Mouse (Mus musculus): ENCODE measurements around the gene Ctnna3. TPM values are rescaled to one million over a fixed set of nuclear protein-coding genes. Genes with fewer than 3 reads are reported as not detected.

Ctnna3 gene
- polyA plus RNA-seq, 1 experiment from 2014 or later: not detected

GRCm38 (mm10) chr10:64836315-64836714, 1406.4 kb downstream of the Ctnna3 start:
- Histone ChIP-seq H3K27me3 (ENCODE audit: control insufficient read depth, insufficient read depth, low read length) (no peaks in the 10 kb centered on the region), H3K9me3 (ENCODE audit: control insufficient read depth, low read length) (no peaks in the 10 kb centered on the region), H3K9ac (ENCODE audit: low read length) (no peak overlapping the region), H3K4me2 (ENCODE audit: low read depth, low read length, severe bottlenecking) (no peak overlapping the region), H3K4me3 (ENCODE audit: low read depth, low read length) (no peak overlapping the region), H3K4me1 (replicated peaks; ENCODE audit: control insufficient read depth, insufficient read depth, low read length) (no peaks in the 10 kb centered on the region), H3K27ac (ENCODE audit: low read depth, low read length) (no peak overlapping the region), H3K36me3 (ENCODE audit: control insufficient read depth, insufficient read depth, low read length) (no peaks in the 10 kb centered on the region)
- WGBS: 100% methylated on average over 1 of the region's 1 CpGs
- no peak for DNase-seq (ENCODE audit: low spot score)
- no peak for ATAC-seq (replicated peaks; ENCODE audit: low FRiP score)

- peak; percentile 50 for DNase-seq (ENCODE audit: low spot score)
- Histone ChIP-seq H3K4me2 (ENCODE audit: low read depth, low read length, severe bottlenecking) (no peak overlapping the region), H3K4me1 (replicated peaks; ENCODE audit: control insufficient read depth, insufficient read depth, low read length) (no peaks in the 10 kb centered on the region), H3K9ac (ENCODE audit: low read length) (no peak overlapping the region), H3K9me3 (ENCODE audit: control insufficient read depth, low read length) (no peaks in the 10 kb centered on the region), H3K27ac (ENCODE audit: low read depth, low read length) (no peak overlapping the region), H3K36me3 (ENCODE audit: control insufficient read depth, insufficient read depth, low read length) (no peaks in the 10 kb centered on the region), H3K27me3 (ENCODE audit: control insufficient read depth, insufficient read depth, low read length) (no peaks in the 10 kb centered on the region), H3K4me3 (ENCODE audit: low read depth, low read length) (no peak overlapping the region)
- 75% methylated on average over 2 of the region's 2 CpGs for WGBS
- no peak for ATAC-seq (replicated peaks; ENCODE audit: low FRiP score)
Measured at GRCm38 (mm10) chr10:64861439-64861838, 1431.5 kb downstream of the Ctnna3 start.

GRCm38 (mm10) chr10:64870888-64871287, 1441.0 kb downstream of the Ctnna3 start:
- H3K4me1 ChIP-seq (replicated peaks; ENCODE audit: control insufficient read depth, insufficient read depth, low read length): no peaks in the 10 kb centered on the region
- H3K27ac ChIP-seq (ENCODE audit: low read depth, low read length): no peak overlapping the region
- WGBS: 83% methylated on average over 3 of the region's 3 CpGs
- H3K4me2 ChIP-seq (ENCODE audit: low read depth, low read length, severe bottlenecking): no peak overlapping the region
- H3K9me3 ChIP-seq (ENCODE audit: control insufficient read depth, low read length): no peaks in the 10 kb centered on the region
- H3K9ac ChIP-seq (ENCODE audit: low read length): no peak overlapping the region
- DNase-seq (ENCODE audit: low spot score) (no peak), ATAC-seq (replicated peaks; ENCODE audit: low FRiP score) (no peak)
- no peak overlapping the region for H3K4me3 ChIP-seq (ENCODE audit: low read depth, low read length)
- no peaks in the 10 kb centered on the region for H3K36me3 ChIP-seq (ENCODE audit: control insufficient read depth, insufficient read depth, low read length)
- H3K27me3 ChIP-seq (ENCODE audit: control insufficient read depth, insufficient read depth, low read length): no peaks in the 10 kb centered on the region

GRCm38 (mm10) chr10:64876506-64876905, 1446.6 kb downstream of the Ctnna3 start:
- Histone ChIP-seq H3K27me3 (ENCODE audit: control insufficient read depth, insufficient read depth, low read length) (no peaks in the 10 kb centered on the region), H3K36me3 (ENCODE audit: control insufficient read depth, insufficient read depth, low read length) (no peaks in the 10 kb centered on the region), H3K27ac (ENCODE audit: low read depth, low read length) (no peak overlapping the region), H3K9me3 (ENCODE audit: control insufficient read depth, low read length) (no peaks in the 10 kb centered on the region), H3K9ac (ENCODE audit: low read length) (no peak overlapping the region), H3K4me2 (ENCODE audit: low read depth, low read length, severe bottlenecking) (no peak overlapping the region), H3K4me3 (ENCODE audit: low read depth, low read length) (no peak overlapping the region), H3K4me1 (replicated peaks; ENCODE audit: control insufficient read depth, insufficient read depth, low read length) (no peaks in the 10 kb centered on the region)
- ATAC-seq (replicated peaks; ENCODE audit: low FRiP score): no peak
- DNase-seq (ENCODE audit: low spot score): no peak
- 71% methylated on average over 2 of the region's 2 CpGs for WGBS

- Histone ChIP-seq H3K9me3 (ENCODE audit: control insufficient read depth, low read length) (no peaks in the 10 kb centered on the region), H3K4me1 (replicated peaks; ENCODE audit: control insufficient read depth, insufficient read depth, low read length) (no peaks in the 10 kb centered on the region), H3K36me3 (ENCODE audit: control insufficient read depth, insufficient read depth, low read length) (no peaks in the 10 kb centered on the region), H3K27ac (ENCODE audit: low read depth, low read length) (no peak overlapping the region), H3K4me3 (ENCODE audit: low read depth, low read length) (no peak overlapping the region), H3K27me3 (ENCODE audit: control insufficient read depth, insufficient read depth, low read length) (no peaks in the 10 kb centered on the region), H3K4me2 (ENCODE audit: low read depth, low read length, severe bottlenecking) (no peak overlapping the region), H3K9ac (ENCODE audit: low read length) (no peak overlapping the region)
- WGBS: 67% methylated on average over 3 of the region's 3 CpGs
- ATAC-seq (replicated peaks; ENCODE audit: low FRiP score) (peak; percentile 39; the same call in 1 of the 2 replicates), DNase-seq (ENCODE audit: low spot score) (no peak)
Measured at GRCm38 (mm10) chr10:64879860-64880259, 1450.0 kb downstream of the Ctnna3 start.

- DNase-seq (ENCODE audit: low spot score) (no peak), ATAC-seq (replicated peaks; ENCODE audit: low FRiP score) (no peak)
- Histone ChIP-seq H3K27ac (ENCODE audit: low read depth, low read length) (no peak overlapping the region), H3K4me1 (replicated peaks; ENCODE audit: control insufficient read depth, insufficient read depth, low read length) (no peaks in the 10 kb centered on the region), H3K4me2 (ENCODE audit: low read depth, low read length, severe bottlenecking) (no peak overlapping the region), H3K4me3 (ENCODE audit: low read depth, low read length) (no peak overlapping the region), H3K9ac (ENCODE audit: low read length) (no peak overlapping the region), H3K9me3 (ENCODE audit: control insufficient read depth, low read length) (no peaks in the 10 kb centered on the region), H3K36me3 (ENCODE audit: control insufficient read depth, insufficient read depth, low read length) (no peaks in the 10 kb centered on the region), H3K27me3 (ENCODE audit: control insufficient read depth, insufficient read depth, low read length) (no peaks in the 10 kb centered on the region)
- 92% methylated on average over 9 of the region's 9 CpGs for WGBS
Measured at GRCm38 (mm10) chr10:64886946-64887345, 1457.0 kb downstream of the Ctnna3 start.

- ATAC-seq (replicated peaks; ENCODE audit: low FRiP score): peak; percentile 73
Measured at GRCm38 (mm10) chr10:64892458-64892857, 1462.6 kb downstream of the Ctnna3 start.

GRCm38 (mm10) chr10:64898739-64899138, 1468.8 kb downstream of the Ctnna3 start:
- no peak for DNase-seq (ENCODE audit: low spot score)
- WGBS: 93% methylated on average over 1 of the region's 1 CpGs
- no peak overlapping the region for H3K27ac ChIP-seq (ENCODE audit: low read depth, low read length)

More at GRCm38 (mm10) chr10:64892458-64892857, 1462.6 kb downstream of the Ctnna3 start:
- Histone ChIP-seq H3K9me3 (ENCODE audit: control insufficient read depth, low read length) (no peaks in the 10 kb centered on the region), H3K36me3 (ENCODE audit: control insufficient read depth, insufficient read depth, low read length) (no peaks in the 10 kb centered on the region), H3K4me1 (replicated peaks; ENCODE audit: control insufficient read depth, insufficient read depth, low read length) (no peaks in the 10 kb centered on the region), H3K27ac (ENCODE audit: low read depth, low read length) (no peak overlapping the region), H3K4me3 (ENCODE audit: low read depth, low read length) (no peak overlapping the region), H3K4me2 (ENCODE audit: low read depth, low read length, severe bottlenecking) (no peak overlapping the region), H3K9ac (ENCODE audit: low read length) (no peak overlapping the region), H3K27me3 (ENCODE audit: control insufficient read depth, insufficient read depth, low read length) (no peaks in the 10 kb centered on the region)
- no peak for DNase-seq (ENCODE audit: low spot score)

GRCm38 (mm10) chr10:64901726-64902125, 1471.8 kb downstream of the Ctnna3 start:
- DNase-seq (ENCODE audit: low spot score) (no peak), ATAC-seq (replicated peaks; ENCODE audit: low FRiP score) (no peak)
- WGBS: 78% methylated on average over 3 of the region's 3 CpGs
- Histone ChIP-seq H3K36me3 (ENCODE audit: control insufficient read depth, insufficient read depth, low read length) (no peaks in the 10 kb centered on the region), H3K27me3 (ENCODE audit: control insufficient read depth, insufficient read depth, low read length) (no peaks in the 10 kb centered on the region), H3K9me3 (ENCODE audit: control insufficient read depth, low read length) (no peaks in the 10 kb centered on the region), H3K4me2 (ENCODE audit: low read depth, low read length, severe bottlenecking) (no peak overlapping the region), H3K27ac (ENCODE audit: low read depth, low read length) (no peak overlapping the region), H3K4me1 (replicated peaks; ENCODE audit: control insufficient read depth, insufficient read depth, low read length) (no peaks in the 10 kb centered on the region), H3K9ac (ENCODE audit: low read length) (no peak overlapping the region), H3K4me3 (ENCODE audit: low read depth, low read length) (no peak overlapping the region)

More at GRCm38 (mm10) chr10:64898739-64899138, 1468.8 kb downstream of the Ctnna3 start:
- no peak for ATAC-seq (replicated peaks; ENCODE audit: low FRiP score)
- Histone ChIP-seq H3K9me3 (ENCODE audit: control insufficient read depth, low read length) (no peaks in the 10 kb centered on the region), H3K27me3 (ENCODE audit: control insufficient read depth, insufficient read depth, low read length) (no peaks in the 10 kb centered on the region), H3K4me3 (ENCODE audit: low read depth, low read length) (no peak overlapping the region), H3K4me2 (ENCODE audit: low read depth, low read length, severe bottlenecking) (no peak overlapping the region), H3K36me3 (ENCODE audit: control insufficient read depth, insufficient read depth, low read length) (no peaks in the 10 kb centered on the region), H3K9ac (ENCODE audit: low read length) (no peak overlapping the region), H3K4me1 (replicated peaks; ENCODE audit: control insufficient read depth, insufficient read depth, low read length) (no peaks in the 10 kb centered on the region)

All from forebrain, embryonic 11.5 days (tissue).